Mouse (Mus musculus): ENCODE data around the gene H2-K1. TPM values are rescaled to one million over a fixed set of nuclear protein-coding genes. Genes with fewer than 3 reads are reported as not detected.
A peak's percentile ranks its signal among the peaks of the same experiment; 100 is the strongest.

H2-K1 gene
- total and polyA plus RNA-seq, 3 experiments: 1,734 to 2,472 (median 1,753) TPM

- dilution Hi-C loops (cut with MboI; ENCODE audit: extremely low pct_ligation_motif_present, extremely low pct_unique_long_range_greater_than_20kb, low sequenced_read_pairs) (loop anchor here (5.0 kb wide), 1 partner anchor 1299 kb away; no protein-coding TSS in a partner anchor), in situ Hi-C loops (cut with MboI; ENCODE audit: low pct_ligation_motif_present, low pct_unique_long_range_greater_than_20kb, low sequenced_read_pairs) (loop anchor here (5.0 kb wide), 1 partner anchor 1299 kb away; no protein-coding TSS in a partner anchor)
- no peak for DNase-seq (ENCODE audit: extremely low read depth)
- Histone ChIP-seq H3K9me3 (replicated peaks; ENCODE audit: low read length) (peaks cover 4% of the 10 kb centered on the region), H3K4me1 (ENCODE audit: control insufficient read depth in 1 of 2, insufficient read depth in 2 of 2) (peaks cover 0 to 5% of the 10 kb centered on the region in 2 experiments; a peak in 2 of 4 replicates), H3K27me3 (replicated peaks) (no peaks in the 10 kb centered on the region), H3K27ac (ENCODE audit: insufficient read depth, low read depth) (no peak overlapping the region), H3K4me2 (ENCODE audit: insufficient read depth, low read depth, poor library complexity, severe bottlenecking) (no peak overlapping the region), H3K36me3 (replicated peaks in 1 of 2; ENCODE audit: control insufficient read depth in 1 of 2, insufficient read depth in 1 of 2, low read length in 1 of 2) (peaks cover 0 to 12% of the 10 kb centered on the region in 2 experiments), H3K4me3 (replicated peaks in 1 of 3; ENCODE audit: low read depth in 2 of 3, low read length in 2 of 3, poor library complexity in 1 of 3) (no peak overlapping the region), H3K9ac (ENCODE audit: insufficient read depth, low read depth) (no peak overlapping the region), H3K79me2 (replicated peaks; ENCODE audit: control insufficient read depth, extremely low read depth, insufficient read depth, poor library complexity, severe bottlenecking) (no peaks in the 10 kb centered on the region)
- peak; percentile 75; the same call in 1 of the 2 replicates for TF ChIP-seq MAFK (IDR thresholded peaks at IDR 0.05; ENCODE audit: insufficient replicate concordance, low read length)
- no peak for TF ChIP-seq MXI1 (IDR thresholded peaks at IDR 0.05; ENCODE audit: low read depth, low read length)
These were observed 26.6 kb downstream of the H2-K1 start for GRCm38 (mm10) chr17:33973572-33973971.

DNA sequence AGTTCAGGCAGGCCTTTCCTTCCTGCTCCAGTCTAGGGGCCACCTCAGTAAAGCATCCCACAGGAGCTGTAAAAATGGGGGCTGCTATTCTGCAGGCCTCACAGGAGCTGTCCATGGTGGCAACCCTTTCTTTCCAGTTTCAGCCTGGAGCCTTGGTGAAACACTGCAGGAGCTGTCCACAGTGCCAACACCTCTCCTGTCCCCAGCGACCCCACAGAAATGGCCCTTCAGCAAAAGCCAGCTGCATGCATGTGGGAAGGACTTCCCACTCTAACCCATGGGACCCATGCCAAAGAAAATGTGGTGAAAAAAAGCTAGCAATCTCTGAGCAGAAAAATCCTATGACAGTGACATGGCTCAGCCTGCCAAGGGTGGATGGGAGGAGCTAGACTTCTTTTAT is 27.5 kb downstream of the H2-K1 start:
- DNase-seq (ENCODE audit: extremely low read depth): no peak

GRCm38 (mm10) chr17:33969394-33969793 is 30.8 kb downstream of the H2-K1 start:
- dilution Hi-C loops (cut with MboI; ENCODE audit: extremely low pct_ligation_motif_present, extremely low pct_unique_long_range_greater_than_20kb, low sequenced_read_pairs) (no loop called here), in situ Hi-C loops (cut with MboI; ENCODE audit: low pct_ligation_motif_present, low pct_unique_long_range_greater_than_20kb, low sequenced_read_pairs) (loop anchor here (5.0 kb wide), 1 partner anchor 1333 kb away; no protein-coding TSS in a partner anchor)
- Histone ChIP-seq H3K4me2 (ENCODE audit: insufficient read depth, low read depth, poor library complexity, severe bottlenecking) (no peak overlapping the region), H3K9ac (ENCODE audit: insufficient read depth, low read depth) (no peak overlapping the region), H3K79me2 (replicated peaks; ENCODE audit: control insufficient read depth, extremely low read depth, insufficient read depth, poor library complexity, severe bottlenecking) (no peaks in the 10 kb centered on the region), H3K27me3 (replicated peaks) (no peaks in the 10 kb centered on the region), H3K9me3 (replicated peaks; ENCODE audit: low read length) (peaks cover 4% of the 10 kb centered on the region), H3K4me3 (replicated peaks in 1 of 3; ENCODE audit: low read depth in 2 of 3, low read length in 2 of 3, poor library complexity in 1 of 3) (no peak overlapping the region), H3K27ac (ENCODE audit: insufficient read depth, low read depth) (no peak overlapping the region), H3K36me3 (replicated peaks in 1 of 2; ENCODE audit: control insufficient read depth in 1 of 2, insufficient read depth in 1 of 2, low read length in 1 of 2) (peaks cover 16 to 27% of the 10 kb centered on the region in 2 experiments), H3K4me1 (ENCODE audit: control insufficient read depth in 1 of 2, insufficient read depth in 2 of 2) (peaks cover 0 to 3% of the 10 kb centered on the region in 2 experiments; a peak in 1 of 4 replicates)
- TF ChIP-seq CTCF (conservative IDR thresholded peaks at IDR 0.05 in 1 of 2, IDR thresholded peaks at IDR 0.05 in 1 of 2; ENCODE audit: low read depth in 2 of 2, low read length in 2 of 2): peak in 1 of 2 experiments; percentile 22; a peak in 1 of 4 replicates
- no peak for TF ChIP-seq MXI1 (IDR thresholded peaks at IDR 0.05; ENCODE audit: low read depth, low read length)
- DNase-seq (ENCODE audit: extremely low read depth): no peak

More for the DNA sequence above, 27.5 kb downstream of the H2-K1 start:
- Histone ChIP-seq H3K79me2 (replicated peaks; ENCODE audit: control insufficient read depth, extremely low read depth, insufficient read depth, poor library complexity, severe bottlenecking) (no peaks in the 10 kb centered on the region), H3K9me3 (replicated peaks; ENCODE audit: low read length) (peaks cover 4% of the 10 kb centered on the region), H3K4me1 (ENCODE audit: control insufficient read depth in 1 of 2, insufficient read depth in 2 of 2) (peaks cover 0 to 5% of the 10 kb centered on the region in 2 experiments; a peak in 2 of 4 replicates), H3K27me3 (replicated peaks) (no peaks in the 10 kb centered on the region), H3K4me3 (replicated peaks in 1 of 3; ENCODE audit: low read depth in 2 of 3, low read length in 2 of 3, poor library complexity in 1 of 3) (no peak overlapping the region), H3K4me2 (ENCODE audit: insufficient read depth, low read depth, poor library complexity, severe bottlenecking) (no peak overlapping the region), H3K9ac (ENCODE audit: insufficient read depth, low read depth) (no peak overlapping the region), H3K36me3 (replicated peaks in 1 of 2; ENCODE audit: control insufficient read depth in 1 of 2, insufficient read depth in 1 of 2, low read length in 1 of 2) (peaks cover 0 to 12% of the 10 kb centered on the region in 2 experiments), H3K27ac (ENCODE audit: insufficient read depth, low read depth) (no peak overlapping the region)
- dilution Hi-C loops (cut with MboI; ENCODE audit: extremely low pct_ligation_motif_present, extremely low pct_unique_long_range_greater_than_20kb, low sequenced_read_pairs) (loop anchor here (5.0 kb wide), 1 partner anchor 1300 kb away; no protein-coding TSS in a partner anchor), in situ Hi-C loops (cut with MboI; ENCODE audit: low pct_ligation_motif_present, low pct_unique_long_range_greater_than_20kb, low sequenced_read_pairs) (loop anchor here (5.0 kb wide), 1 partner anchor 1300 kb away; no protein-coding TSS in a partner anchor)
- TF ChIP-seq POLR2AphosphoS2 (IDR thresholded peaks at IDR 0.05; ENCODE audit: low read depth, low read length): no peak
- no peak for TF ChIP-seq E2F4 (IDR thresholded peaks at IDR 0.05; ENCODE audit: insufficient replicate concordance, low read depth, low read length)
- peak; percentile 64; the same call in 1 of the 2 replicates for TF ChIP-seq MXI1 (IDR thresholded peaks at IDR 0.05; ENCODE audit: low read depth, low read length)
- TF ChIP-seq SIN3A (IDR thresholded peaks at IDR 0.05; ENCODE audit: low read length): peak; percentile 85
- TF ChIP-seq ZC3H11A (IDR thresholded peaks at IDR 0.05; ENCODE audit: low read depth, low read length): no peak
